Mouse (Mus musculus): ENCODE measurements around the gene Cep170.

The Cep170 gene

GRCm38 (mm10) chr1:176824611-176825010, 10.7 kb upstream of the Cep170 start:
- no peak for DNase-seq

GRCm38 (mm10) chr1:176823889-176824288, 10.0 kb upstream of the Cep170 start:
- DNase-seq = no peak

GRCm38 (mm10) chr1:176822949-176823348, 9.1 kb upstream of the Cep170 start:
- DNase-seq = no peak

DNA sequence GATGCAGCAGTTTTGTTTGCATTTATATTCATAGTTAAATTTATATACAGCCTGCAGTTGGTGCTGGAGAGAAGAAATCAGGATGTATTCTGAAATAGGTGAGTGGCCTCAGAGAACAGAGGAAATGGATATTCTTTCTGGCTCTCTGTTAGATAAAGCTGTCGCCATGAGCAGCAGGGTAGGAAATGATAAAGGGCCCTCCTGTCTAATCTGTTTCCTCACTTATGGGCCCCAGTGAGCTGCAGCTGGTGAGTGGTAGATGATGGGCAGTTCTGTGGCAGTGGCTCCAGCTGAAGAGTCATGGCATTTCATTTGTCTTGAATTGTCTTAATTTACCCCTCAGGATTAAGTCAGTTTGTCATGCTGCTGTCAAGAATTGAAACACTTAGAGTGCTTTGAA, 8.1 kb upstream of the Cep170 start:
- DNase-seq = no peak

DNA sequence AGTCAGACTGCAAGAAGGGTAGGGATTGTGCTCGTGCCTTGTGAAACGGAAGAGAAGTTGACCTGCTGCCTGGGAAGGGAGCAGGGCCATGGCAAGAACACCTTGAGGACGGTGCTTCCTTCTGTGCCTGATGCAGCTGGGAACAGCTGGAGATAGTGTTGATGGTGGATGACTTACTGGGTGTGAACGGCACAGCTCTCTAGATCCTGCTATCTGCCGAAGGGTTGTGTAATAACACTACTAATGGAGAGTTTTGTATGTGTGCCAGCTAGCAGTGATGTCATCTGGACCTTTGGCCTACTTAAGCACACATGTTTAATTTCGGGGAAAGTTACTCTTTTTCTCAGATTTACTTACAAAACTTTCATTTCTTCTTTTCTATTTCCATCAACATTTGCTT, 4.9 kb upstream of the Cep170 start:
- peak; percentile 29 to 53 for DNase-seq

DNA sequence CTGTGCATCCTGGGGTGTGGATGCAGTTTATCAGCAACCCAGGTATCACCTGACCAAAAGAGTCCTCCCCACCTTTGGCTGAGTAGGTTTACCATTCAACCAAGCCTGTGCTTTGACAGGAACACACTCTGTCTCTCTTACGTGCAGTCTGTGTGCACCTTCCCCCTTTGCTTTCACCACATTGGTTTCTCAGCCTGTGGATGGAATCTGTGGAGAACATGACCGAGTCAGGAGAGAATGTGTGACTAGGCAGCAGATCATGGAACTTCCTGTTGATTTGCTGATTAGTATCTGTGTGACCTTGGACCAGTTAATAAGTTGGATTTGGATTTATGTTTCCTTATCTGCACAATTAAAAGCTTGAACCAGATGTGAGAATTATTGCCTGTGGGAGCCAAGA, 4.3 kb upstream of the Cep170 start:
- no peak for DNase-seq

GRCm38 (mm10) chr1:176816728-176817127, 2.9 kb upstream of the Cep170 start:
- DNase-seq = peak in 1 of 2 experiments; percentile 27

GRCm38 (mm10) chr1:176814591-176815062, 760 bp upstream of the Cep170 start, which contains the start of gene Sdccag8:
Gene Sdccag8, plus strand, starts transcription at chr1:176814660.
- DNase-seq = peak; percentile 94 to 98

GRCm38 (mm10) chr1:176813292-176814035, 403 bp downstream of the Cep170 start:
- peak; percentile 73 to 77 for DNase-seq

GRCm38 (mm10) chr1:176812491-176813291, 1.2 kb downstream of the Cep170 start:
- DNase-seq = no peak

DNA sequence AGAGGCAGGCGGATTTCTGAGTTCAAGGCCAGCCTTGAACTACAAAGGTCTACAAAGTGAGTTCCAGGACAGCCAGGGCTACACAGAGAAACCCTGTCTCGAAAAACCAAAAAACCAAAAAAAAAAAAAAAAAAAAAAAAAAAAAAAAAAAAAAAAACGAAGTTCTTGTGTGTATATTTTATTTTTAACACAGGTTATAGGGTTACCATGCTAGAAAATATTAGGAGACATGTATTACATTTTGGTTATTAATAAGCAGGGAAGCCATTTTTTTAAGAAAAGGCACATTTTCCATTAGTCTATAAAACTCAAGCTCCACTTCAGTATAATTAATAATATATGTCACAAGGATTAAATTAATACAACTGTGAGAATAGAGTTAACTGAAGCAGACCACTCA, 2.0 kb downstream of the Cep170 start:
- no peak for DNase-seq

GRCm38 (mm10) chr1:176810161-176810560, 3.7 kb downstream of the Cep170 start:
- no peak for DNase-seq

DNA sequence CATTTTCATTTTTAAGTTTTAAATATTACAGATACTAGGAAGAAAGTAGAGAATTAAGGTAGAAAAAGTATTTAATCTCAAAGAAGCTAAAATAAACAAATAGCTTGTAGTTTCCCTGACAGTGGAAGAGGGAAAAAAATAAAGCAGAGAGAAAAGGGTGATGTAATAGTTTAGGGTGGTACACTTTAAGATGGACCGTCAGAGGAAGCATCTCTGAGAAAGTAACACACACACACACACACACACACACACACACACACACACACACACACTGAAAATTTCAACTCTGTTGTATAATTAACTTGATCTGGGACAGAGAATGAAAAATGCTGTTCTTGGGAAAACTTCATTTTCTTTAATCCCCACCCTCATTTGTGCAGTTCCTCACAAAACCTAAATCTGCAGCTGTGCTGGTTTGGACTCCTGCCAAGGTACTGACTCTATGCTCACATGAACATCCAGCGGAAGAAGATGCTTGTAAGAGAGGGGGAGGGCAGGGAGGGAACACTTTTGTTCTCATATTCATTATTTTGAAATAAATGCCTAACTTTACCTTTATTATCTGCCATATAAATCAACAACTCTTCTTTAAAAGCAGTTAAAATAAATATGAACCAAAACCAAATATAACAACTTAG, 13.0 kb downstream of the Cep170 start:
- peak; percentile 54 to 67 for DNase-seq

DNA sequence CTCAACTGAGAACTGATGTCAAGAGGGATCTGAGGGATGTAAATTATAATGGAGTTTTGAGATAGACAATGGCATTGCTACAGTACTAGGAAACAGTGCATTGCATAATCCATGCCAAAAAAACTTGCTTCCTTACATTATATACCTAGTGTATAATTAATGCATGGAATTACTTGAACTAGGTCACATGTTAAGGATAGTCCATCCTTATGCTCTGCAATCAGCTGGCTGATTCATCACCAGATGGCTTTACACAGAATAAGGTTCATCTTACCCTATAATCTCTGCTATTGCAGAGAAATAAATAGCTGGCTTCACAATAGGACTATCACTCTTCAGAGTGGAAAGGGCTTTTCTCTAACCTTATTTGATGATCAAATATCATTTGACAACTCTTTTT, 15.2 kb downstream of the Cep170 start:
- DNase-seq = no peak

DNA sequence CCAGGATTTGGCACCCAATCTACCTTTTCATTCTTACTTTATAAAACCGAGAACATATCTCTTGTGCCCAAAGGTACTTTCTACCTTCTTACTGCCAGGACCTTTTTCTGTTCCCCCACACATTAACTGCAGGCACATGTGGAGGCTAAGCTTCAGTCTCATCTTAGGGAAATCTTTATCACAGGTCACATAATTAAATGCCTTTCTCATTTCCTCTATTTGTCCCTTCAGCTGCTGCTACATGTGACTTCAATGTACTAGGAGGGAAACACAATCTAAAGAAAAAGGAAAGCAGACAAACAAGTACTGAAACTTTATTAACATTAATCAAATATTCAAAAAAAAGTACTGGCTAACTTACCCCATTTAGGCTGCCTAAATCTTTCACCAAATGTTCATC, 21.7 kb downstream of the Cep170 start:
- DNase-seq = no peak

- DNase-seq = no peak
These were observed 24.5 kb downstream of the Cep170 start for GRCm38 (mm10) chr1:176789326-176789725.

- DNase-seq = no peak
These were observed 39.3 kb downstream of the Cep170 start for GRCm38 (mm10) chr1:176774533-176774932.

GRCm38 (mm10) chr1:176762295-176762694, 51.6 kb downstream of the Cep170 start:
- no peak for DNase-seq

DNA sequence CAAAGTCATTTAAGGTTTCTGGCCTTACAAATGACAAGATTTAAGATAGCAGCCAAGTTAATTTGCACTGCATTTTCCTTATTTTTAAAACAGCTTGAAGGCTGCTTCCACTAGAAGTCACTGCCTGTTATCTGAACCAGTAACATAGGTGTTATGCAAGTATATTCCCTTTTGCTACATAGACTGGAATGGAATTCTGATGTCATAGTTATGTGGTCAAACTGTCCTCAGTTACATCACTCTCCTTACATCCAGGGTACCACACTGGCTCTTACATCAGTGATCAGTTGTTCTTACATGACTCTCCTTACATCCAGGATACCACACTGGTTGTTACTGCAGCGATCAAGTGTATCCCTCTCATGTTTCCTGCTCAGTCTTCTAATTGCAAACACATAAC, 53.2 kb downstream of the Cep170 start:
- DNase-seq = no peak

GRCm38 (mm10) chr1:176755586-176755985, 58.3 kb downstream of the Cep170 start:
- no peak for DNase-seq

- DNase-seq = no peak
These were observed 59.8 kb downstream of the Cep170 start for GRCm38 (mm10) chr1:176753861-176754718.

- DNase-seq = no peak
These were observed 64.2 kb downstream of the Cep170 start for GRCm38 (mm10) chr1:176749708-176750107.

- DNase-seq = no peak
These were observed 81.0 kb downstream of the Cep170 start for GRCm38 (mm10) chr1:176732834-176733233.
